Mouse (Mus musculus) gonadal fat pad, adult 2 months (tissue): ENCODE results near the gene Hmg20b. TPM values are rescaled to one million over a fixed set of nuclear protein-coding genes. Genes with fewer than 3 reads are reported as not detected.

Experiments
- DNase-seq: peaks from one replicate; pipeline ENCODE4 v3.0.0-alpha.2; 2012; ENCODE audit warnings: low read depth
- polyA plus RNA-seq: library from polyadenylated mRNA; depleted of rRNA; stranded (reverse); fragments of >200 nt; gene quantifications from 2 replicates; pipeline ENCODE4 v1.2.3, GENCODE M21; 2012

Hmg20b gene
- polyA plus RNA-seq, 1 experiment, result 60.3 TPM

GRCm38 (mm10) chr10:81354738-81355477 is 4.6 kb upstream of the Hmg20b start:
- no peak for DNase-seq

GRCm38 (mm10) chr10:81351678-81352291 is 1.5 kb upstream of the Hmg20b start:
- DNase-seq, result no peak

GRCm38 (mm10) chr10:81349961-81350350 is 324 bp downstream of the Hmg20b start:
- no peak for DNase-seq

GRCm38 (mm10) chr10:81349146-81349545 is 1.1 kb downstream of the Hmg20b start:
- DNase-seq, result no peak

- no peak for DNase-seq
Measured at GRCm38 (mm10) chr10:81346453-81347067, 3.7 kb downstream of the Hmg20b start.

- DNase-seq, result no peak
Measured at GRCm38 (mm10) chr10:81345162-81345534, 5.1 kb downstream of the Hmg20b start.

GRCm38 (mm10) chr10:81344421-81345161 is 5.7 kb downstream of the Hmg20b start:
- DNase-seq, result no peak

GRCm38 (mm10) chr10:81342686-81343505 is 7.4 kb downstream of the Hmg20b start, which contains the start of gene Gipc3:
Gene Gipc3 (minus strand): TSS chr10:81343266.
- DNase-seq, result no peak

- DNase-seq, result no peak
Measured at GRCm38 (mm10) chr10:81341333-81341949, 8.8 kb downstream of the Hmg20b start.

GRCm38 (mm10) chr10:81340551-81341332 is 9.5 kb downstream of the Hmg20b start:
- DNase-seq, result no peak

GRCm38 (mm10) chr10:81336558-81336957 is 13.7 kb downstream of the Hmg20b start:
- no peak for DNase-seq

GRCm38 (mm10) chr10:81335393-81336340 is 14.6 kb downstream of the Hmg20b start:
- no peak for DNase-seq

- no peak for DNase-seq
Measured at GRCm38 (mm10) chr10:81334324-81334723, 16.0 kb downstream of the Hmg20b start.

GRCm38 (mm10) chr10:81332277-81332676 is 18.0 kb downstream of the Hmg20b start:
- no peak for DNase-seq

GRCm38 (mm10) chr10:81330007-81330406 is 20.3 kb downstream of the Hmg20b start:
- DNase-seq, result no peak

GRCm38 (mm10) chr10:81329194-81329975 is 20.9 kb downstream of the Hmg20b start:
- DNase-seq, result no peak

- DNase-seq, result no peak
Measured at GRCm38 (mm10) chr10:81328386-81328785, 21.9 kb downstream of the Hmg20b start, which contains the start of gene Tbxa2r. Gene Tbxa2r (plus strand): TSS chr10:81328731.

- no peak for DNase-seq
Measured at GRCm38 (mm10) chr10:81327959-81328358, 22.3 kb downstream of the Hmg20b start.
